Comparison of ENCODE assay signal across 12 mouse cellular contexts in genomic region chr14:57701915-57702477, GRCm38 (mm10). TPM values are rescaled to one million over a fixed set of nuclear protein-coding genes. Genes with fewer than 3 reads are reported as not detected.
DNase-seq lines count a peak whose midpoint lies in the region; ATAC-seq and TF ChIP-seq lines count a peak whose summit lies in the region.
"Had no signal": no experiment of that assay in that cellular context is flagged by ENCODE, and none has a peak within 500 bp of the region (broad histone marks: within the 10 kb centered on the region; RNA-seq: fewer than 3 reads in every experiment).

No protein-coding gene starts in this region.

- H3K36me3 ChIP-seq in kidney, embryonic 15.5 days, result peaks cover 60% of the 10 kb centered on the region
- peaks cover 68% of the 10 kb centered on the region for H3K36me3 ChIP-seq in embryonic facial prominence, embryonic 13.5 days
- H3K36me3 ChIP-seq in hindbrain, embryonic 15.5 days, result peaks cover 4% of the 10 kb centered on the region; the same call in 1 of the 2 replicates
- H3K36me3 ChIP-seq in midbrain, postnatal 0 days (ENCODE audit: insufficient read depth, low read length), result 0 out of 2 replicates have a peak, but pooled peaks cover 5% of the 10 kb centered on the region

- H3K4me1 ChIP-seq in kidney, embryonic 15.5 days, result peaks cover 2% of the 10 kb centered on the region; the same call in 1 of the 2 replicates
- H3K4me1 ChIP-seq in embryonic facial prominence, embryonic 13.5 days, result peaks cover 14% of the 10 kb centered on the region
- H3K4me1 ChIP-seq in hindbrain, embryonic 15.5 days (replicated peaks), result peaks cover 10% of the 10 kb centered on the region
- peaks cover 6% of the 10 kb centered on the region for H3K4me1 ChIP-seq in midbrain, postnatal 0 days (ENCODE audit: insufficient read depth, low read length)

- WGBS in kidney, embryonic 15.5 days, result 63% methylated on average over 12 of the region's 12 CpGs
- 34% methylated on average over 12 of the region's 12 CpGs for WGBS in embryonic facial prominence, embryonic 13.5 days
- 50% methylated on average over 12 of the region's 12 CpGs for WGBS in hindbrain, embryonic 15.5 days
- WGBS in midbrain, postnatal 0 days, result 44% methylated on average over 12 of the region's 12 CpGs

- no peaks in the 10 kb centered on the region for H3K9me3 ChIP-seq in kidney, embryonic 15.5 days (replicated peaks)
- H3K9me3 ChIP-seq in embryonic facial prominence, embryonic 13.5 days, result no peaks in the 10 kb centered on the region
- no peaks in the 10 kb centered on the region for H3K9me3 ChIP-seq in hindbrain, embryonic 15.5 days
- H3K9me3 ChIP-seq in midbrain, postnatal 0 days (ENCODE audit: low read length), result no peaks in the 10 kb centered on the region
- H3K9me3 ChIP-seq: liver, embryonic 12.5 days had no signal

- no peak overlapping the region for H3K4me2 ChIP-seq in kidney, embryonic 15.5 days
- no peak overlapping the region for H3K4me2 ChIP-seq in embryonic facial prominence, embryonic 13.5 days
- H3K4me2 ChIP-seq in hindbrain, embryonic 15.5 days, result no peak overlapping the region
- no peak overlapping the region for H3K4me2 ChIP-seq in midbrain, postnatal 0 days (ENCODE audit: low read depth, low read length, poor library complexity, severe bottlenecking)
- H3K4me2 ChIP-seq: liver, embryonic 12.5 days had no signal

- H3K9ac ChIP-seq in kidney, embryonic 15.5 days, result no peak overlapping the region
- no peak overlapping the region for H3K9ac ChIP-seq in embryonic facial prominence, embryonic 13.5 days
- H3K9ac ChIP-seq in hindbrain, embryonic 15.5 days, result no peak overlapping the region
- no peak overlapping the region for H3K9ac ChIP-seq in midbrain, postnatal 0 days (replicated peaks; ENCODE audit: low read length, poor library complexity, severe bottlenecking)
- H3K9ac ChIP-seq: liver, embryonic 12.5 days had no signal

- no peak for DNase-seq in kidney, postnatal 4 days
- peak; percentile 44 for DNase-seq in midbrain, postnatal 0 days (ENCODE audit: low spot score)
- no peak for DNase-seq in adrenal gland, postnatal 36 days
- DNase-seq in kidney, adult 11 months, result no peak
- DNase-seq in frontal cortex, postnatal 14 days (ENCODE audit: low spot score in 2 of 2), result no peak
- DNase-seq: adrenal gland, postnatal 10 days had no signal

- H3K4me3 ChIP-seq in kidney, embryonic 15.5 days (replicated peaks), result no peak overlapping the region
- no peak overlapping the region for H3K4me3 ChIP-seq in embryonic facial prominence, embryonic 13.5 days
- H3K4me3 ChIP-seq in hindbrain, embryonic 15.5 days, result no peak overlapping the region
- no peak overlapping the region for H3K4me3 ChIP-seq in midbrain, postnatal 0 days (ENCODE audit: low read depth, low read length)
- H3K4me3 ChIP-seq: erythroblast, embryonic 14.5 days; liver, embryonic 12.5 days had no signal

- no peaks in the 10 kb centered on the region for H3K27me3 ChIP-seq in kidney, embryonic 15.5 days
- no peaks in the 10 kb centered on the region for H3K27me3 ChIP-seq in embryonic facial prominence, embryonic 13.5 days
- no peaks in the 10 kb centered on the region for H3K27me3 ChIP-seq in hindbrain, embryonic 15.5 days
- H3K27me3 ChIP-seq in midbrain, postnatal 0 days (ENCODE audit: insufficient read depth, low read length), result no peaks in the 10 kb centered on the region
- H3K27me3 ChIP-seq: liver, embryonic 12.5 days had no signal

- no peak for TF ChIP-seq CTCF in midbrain, postnatal 0 days (IDR thresholded peaks at IDR 0.05)

- ATAC-seq in kidney, embryonic 15.5 days (replicated peaks; ENCODE audit: low FRiP score), result no peak
- peak; percentile 40; the same call in 1 of the 2 replicates for ATAC-seq in embryonic facial prominence, embryonic 13.5 days (ENCODE audit: insufficient number of reproducible peaks, insufficient read depth, low FRiP score, low TSS enrichment, low read depth)
- ATAC-seq in hindbrain, embryonic 15.5 days (ENCODE audit: low FRiP score, low read depth), result peak; percentile 55; the same call in 1 of the 2 replicates
- ATAC-seq in midbrain, postnatal 0 days (ENCODE audit: low FRiP score), result 0 out of 2 replicates have a peak, but pooled peaks have one; percentile 47
- ATAC-seq: inflammation-experienced regulatory T-cells, adult 6 months; liver, embryonic 12.5 days had no signal

- peak overlapping the region; percentile 13; the same call in 1 of the 2 replicates for H3K27ac ChIP-seq in kidney, embryonic 15.5 days
- peak overlapping the region; percentile 77 for H3K27ac ChIP-seq in embryonic facial prominence, embryonic 13.5 days
- peak overlapping the region; percentile 68 for H3K27ac ChIP-seq in hindbrain, embryonic 15.5 days (replicated peaks)
- H3K27ac ChIP-seq in midbrain, postnatal 0 days (ENCODE audit: low read depth, low read length), result peak overlapping the region; percentile 55
- H3K27ac ChIP-seq: liver, embryonic 12.5 days had no signal

RNA-seq across cellular contexts. Expression of gene Xpo4, which starts 36.8 kb away (rescaled TPM):
- polyA plus RNA-seq in kidney, embryonic 15.5 days (2015; fragmentation: Nextera tagmentation; extraction: Ambion mirVana), result 22.4 and 24.0 TPM in 2 replicates
- polyA plus RNA-seq in embryonic facial prominence, embryonic 13.5 days (2015; fragmentation: Nextera tagmentation; extraction: Ambion mirVana), result 24.4 and 26.0 TPM in 2 replicates
- 11.6 and 12.3 TPM in 2 replicates for polyA plus RNA-seq in hindbrain, embryonic 15.5 days (2015; fragmentation: Nextera tagmentation; extraction: Ambion mirVana)
- total RNA-seq in midbrain, postnatal 0 days (2014; rRNA removed), result 11.3 and 19.4 TPM in 2 replicates
- polyA plus RNA-seq in midbrain, postnatal 0 days (2015; fragmentation: Nextera tagmentation; extraction: Ambion mirVana), result 6.7 and 11.7 TPM in 2 replicates
- total RNA-seq in adrenal gland, postnatal 36 days (2021), result 10 to 100 TPM; 32.9 to 33.9 TPM

RNA-seq across cellular contexts. Expression of gene Gm49361, which starts 43.9 kb away (rescaled TPM):
- not detected in 2 replicates for polyA plus RNA-seq in kidney, embryonic 15.5 days (2015; fragmentation: Nextera tagmentation; extraction: Ambion mirVana)
- polyA plus RNA-seq in embryonic facial prominence, embryonic 13.5 days (2015; fragmentation: Nextera tagmentation; extraction: Ambion mirVana), result not detected in 2 replicates
- polyA plus RNA-seq in hindbrain, embryonic 15.5 days (2015; fragmentation: Nextera tagmentation; extraction: Ambion mirVana), result not detected in 2 replicates
- not detected in 2 replicates for total RNA-seq in midbrain, postnatal 0 days (2014; rRNA removed)
- polyA plus RNA-seq in midbrain, postnatal 0 days (2015; fragmentation: Nextera tagmentation; extraction: Ambion mirVana), result not detected in 2 replicates
- 1 to 10 TPM; 1.9 to 2.2 TPM for total RNA-seq in adrenal gland, postnatal 36 days (2021)
- polyA plus RNA-seq: inflammation-experienced regulatory T-cells, adult 6 months; liver, embryonic 12.5 days had no signal

RNA-seq across cellular contexts. Expression of gene Lats2, which starts 56.2 kb away (rescaled TPM):
- polyA plus RNA-seq in kidney, embryonic 15.5 days (2015; fragmentation: Nextera tagmentation; extraction: Ambion mirVana), result 23.5 and 24.5 TPM in 2 replicates
- polyA plus RNA-seq in embryonic facial prominence, embryonic 13.5 days (2015; fragmentation: Nextera tagmentation; extraction: Ambion mirVana), result 25.3 TPM in 2 replicates
- polyA plus RNA-seq in hindbrain, embryonic 15.5 days (2015; fragmentation: Nextera tagmentation; extraction: Ambion mirVana), result 8.1 and 8.2 TPM in 2 replicates
- total RNA-seq in midbrain, postnatal 0 days (2014; rRNA removed), result 7.7 and 8.4 TPM in 2 replicates
- 3.1 and 3.8 TPM in 2 replicates for polyA plus RNA-seq in midbrain, postnatal 0 days (2015; fragmentation: Nextera tagmentation; extraction: Ambion mirVana)
- total RNA-seq in adrenal gland, postnatal 36 days (2021), result 10 to 100 TPM; 51.6 to 59.1 TPM

Comparison
In these comparisons a context has a peak if more than half of its experiments do, and no peak if none do; other contexts are left out.
1. H3K27ac ChIP-seq: peak in every context shown above with its lines; median percentile 77 in embryonic facial prominence, embryonic 13.5 days; 68 in hindbrain, embryonic 15.5 days; 55 in midbrain, postnatal 0 days; 13 in kidney, embryonic 15.5 days.